Mouse (Mus musculus) hindbrain, postnatal 0 days (tissue): ENCODE results near the gene Itm2c. TPM values are rescaled to one million over a fixed set of nuclear protein-coding genes. Genes with fewer than 3 reads are reported as not detected.
A peak's percentile ranks its signal among the peaks of the same experiment; 100 is the strongest.

ENCODE experiments used
- ATAC-seq: fragments of 200-750 bp; cut with Nextera tagmentation; 2 replicates; pipeline ENCODE4 v1.8.0; 2017; ENCODE audit warnings: mild to moderate bottlenecking, moderate TSS enrichment, moderate library complexity
- DNase-seq: peaks from one replicate; pipeline ENCODE4 v3.0.0-alpha.2; 2015; ENCODE audit warnings: low spot score
- H3K27ac ChIP-seq: fragments of 300-500 bp; sonication (generic); 2 replicates; pipeline ENCODE4 v1.5.1; 2014; ENCODE audit warnings: mild to moderate bottlenecking
- H3K27me3 ChIP-seq: fragments of 300-500 bp; sonication (generic); 2 replicates; pipeline ENCODE4 v1.6.1; 2014; ENCODE audit warnings: low read length, mixed read lengths; ENCODE audit not compliant: insufficient read depth
- H3K36me3 ChIP-seq: fragments of 300-500 bp; sonication (generic); 2 replicates; pipeline ENCODE4 v1.6.1; 2014; ENCODE audit warnings: low read length, mixed read lengths; ENCODE audit not compliant: insufficient read depth
- H3K4me1 ChIP-seq: fragments of 300-500 bp; sonication (generic); 2 replicates; pipeline ENCODE4 v1.6.1; 2014; ENCODE audit warnings: antibody characterized with exemption, low read length, mixed read lengths; ENCODE audit not compliant: insufficient read depth
- H3K4me2 ChIP-seq: fragments of 300-500 bp; sonication (generic); 2 replicates; pipeline ENCODE4 v1.6.1; 2014; ENCODE audit warnings: low read depth, mild to moderate bottlenecking, low read length, moderate library complexity, mixed read lengths
- H3K4me3 ChIP-seq: fragments of 300-500 bp; sonication (generic); 2 replicates; pipeline ENCODE4 v1.5.1; 2014; ENCODE audit warnings: low read length
- H3K9ac ChIP-seq: fragments of 300-500 bp; sonication (generic); replicated peaks from 2 replicates; pipeline ENCODE4 v1.6.1; 2014; ENCODE audit warnings: mild to moderate bottlenecking, low read length, moderate library complexity, mixed read lengths
- H3K9me3 ChIP-seq: fragments of 300-500 bp; sonication (generic); 2 replicates; pipeline ENCODE4 v1.6.1; 2016; ENCODE audit warnings: low read length, mixed read lengths
- CTCF ChIP-seq: IDR thresholded peaks from 2 replicates; pipeline ENCODE4 v1.5.1; 2016; ENCODE audit warnings: antibody characterized with exemption, control low read depth, low read depth
- WGBS: fragments of 180-500 bp; shearing (Covaris S2); extraction: QIAGEN DNeasy Blood & Tissue Kit; methylation state at CpG from one replicate; pipeline ENCODE4 v1.1.7; 2014; 5-methylcytosine and 5-hydroxymethylcytosine counted together
- polyA plus RNA-seq: library from polyadenylated mRNA; unstranded; fragments of >200 nt; fragmentation: Nextera tagmentation; extraction: Ambion mirVana; gene quantifications from 2 replicates; pipeline ENCODE4 v1.2.1, GENCODE M21; 2015
- total RNA-seq: library from RNA; depleted of rRNA; stranded (reverse); fragments of >200 nt; gene quantifications from 2 replicates; pipeline ENCODE4 v1.2.3, GENCODE M21; 2014; rRNA removed

Itm2c gene
- total and polyA plus RNA-seq, 2 experiments from 2014 or later = 244 to 336 TPM

- no peaks in the 10 kb centered on the region for H3K9me3 ChIP-seq
- H3K27ac ChIP-seq = no peak overlapping the region
- no peaks in the 10 kb centered on the region for H3K36me3 ChIP-seq
- no peak for ATAC-seq
- H3K4me1 ChIP-seq = peaks cover 18% of the 10 kb centered on the region
- H3K27me3 ChIP-seq = no peaks in the 10 kb centered on the region
- WGBS = 88% methylated on average over 1 of the region's 1 CpGs
- DNase-seq = no peak
- no peak overlapping the region for H3K4me2 ChIP-seq
- no peak overlapping the region for H3K4me3 ChIP-seq
- no peak for TF ChIP-seq CTCF
- no peak overlapping the region for H3K9ac ChIP-seq
Observed at GRCm38 (mm10) chr1:85937323-85937722, 43.2 kb downstream of the Itm2c start.

- H3K9ac ChIP-seq = no peak overlapping the region
- 88% methylated on average over 8 of the region's 8 CpGs for WGBS
- H3K9me3 ChIP-seq = no peaks in the 10 kb centered on the region
- TF ChIP-seq CTCF = no peak
- no peaks in the 10 kb centered on the region for H3K4me1 ChIP-seq
- no peak overlapping the region for H3K4me3 ChIP-seq
- H3K27ac ChIP-seq = no peak overlapping the region
- H3K36me3 ChIP-seq = no peaks in the 10 kb centered on the region
- H3K4me2 ChIP-seq = no peak overlapping the region
- ATAC-seq (no peak), DNase-seq (no peak)
- no peaks in the 10 kb centered on the region for H3K27me3 ChIP-seq
Observed at GRCm38 (mm10) chr1:85942318-85942717, 48.2 kb downstream of the Itm2c start.

- no peak overlapping the region for H3K9ac ChIP-seq
- WGBS = 83% methylated on average over 2 of the region's 2 CpGs
Observed at GRCm38 (mm10) chr1:85949085-85949684, 55.1 kb downstream of the Itm2c start.

GRCm38 (mm10) chr1:85955150-85955549 lies 61.1 kb downstream of the Itm2c start:
- 76% methylated on average over 3 of the region's 3 CpGs for WGBS
- Histone ChIP-seq H3K4me2 (no peak overlapping the region), H3K27me3 (no peaks in the 10 kb centered on the region), H3K9ac (no peak overlapping the region), H3K36me3 (no peaks in the 10 kb centered on the region), H3K4me1 (peaks cover 11% of the 10 kb centered on the region; the same call in 1 of the 2 replicates), H3K27ac (no peak overlapping the region), H3K4me3 (no peak overlapping the region), H3K9me3 (no peaks in the 10 kb centered on the region)
- ATAC-seq = no peak
- DNase-seq = no peak
- TF ChIP-seq CTCF = no peak

More at GRCm38 (mm10) chr1:85949085-85949684, 55.1 kb downstream of the Itm2c start:
- no peaks in the 10 kb centered on the region for H3K9me3 ChIP-seq
- no peak overlapping the region for H3K27ac ChIP-seq
- no peaks in the 10 kb centered on the region for H3K36me3 ChIP-seq
- no peaks in the 10 kb centered on the region for H3K27me3 ChIP-seq
- no peak overlapping the region for H3K4me2 ChIP-seq
- TF ChIP-seq CTCF = no peak
- DNase-seq (no peak), ATAC-seq (no peak)
- no peaks in the 10 kb centered on the region for H3K4me1 ChIP-seq
- no peak overlapping the region for H3K4me3 ChIP-seq

- H3K27me3 ChIP-seq = no peaks in the 10 kb centered on the region
- H3K4me2 ChIP-seq = no peak overlapping the region
- 78% methylated on average over 5 of the region's 5 CpGs for whole genome bisulfite sequencing
- DNase-seq (no peak), ATAC-seq (0 out of 2 replicates have a peak, but pooled peaks have one; percentile 18)
- H3K36me3 ChIP-seq = no peaks in the 10 kb centered on the region
- no peak overlapping the region for H3K27ac ChIP-seq
- no peak overlapping the region for H3K9ac ChIP-seq
- no peak for TF ChIP-seq CTCF
- H3K4me1 ChIP-seq = peaks cover 11% of the 10 kb centered on the region; the same call in 1 of the 2 replicates
- H3K9me3 ChIP-seq = no peaks in the 10 kb centered on the region
- no peak overlapping the region for H3K4me3 ChIP-seq
Observed at GRCm38 (mm10) chr1:85957290-85957689, 63.2 kb downstream of the Itm2c start.

GRCm38 (mm10) chr1:85957942-85958619 lies 64.0 kb downstream of the Itm2c start:
- WGBS = 50% methylated on average over 9 of the region's 9 CpGs
- no peak overlapping the region for H3K4me3 ChIP-seq
- H3K27ac ChIP-seq = no peak overlapping the region
- no peak overlapping the region for H3K4me2 ChIP-seq
- H3K36me3 ChIP-seq = no peaks in the 10 kb centered on the region
- no peak for TF ChIP-seq CTCF
- peaks cover 11% of the 10 kb centered on the region; the same call in 1 of the 2 replicates for H3K4me1 ChIP-seq
- ATAC-seq (peak; percentile 24; the same call in 1 of the 2 replicates), DNase-seq (peak; percentile 12)
- H3K27me3 ChIP-seq = no peaks in the 10 kb centered on the region
- no peak overlapping the region for H3K9ac ChIP-seq
- no peaks in the 10 kb centered on the region for H3K9me3 ChIP-seq

Other genes starting within 250 kb of the Itm2c start
- 0.31 and 2.6 TPM in 2 replicates for gene Sp100, start 244.3 kb upstream of the Itm2c start, total RNA-seq
- 0.98 and 1.3 TPM in 2 replicates for gene Sp100, start 244.3 kb upstream of the Itm2c start, polyA plus RNA-seq
- gene A630001G21Rik, start 115.6 kb upstream of the Itm2c start, total RNA-seq = not detected in 2 replicates
- gene A630001G21Rik, start 115.6 kb upstream of the Itm2c start, polyA plus RNA-seq = 0.35 and 0.36 TPM in 2 replicates
- 141 and 153 TPM in 2 replicates for gene Cab39, start 100.8 kb upstream of the Itm2c start, total RNA-seq
- 39.9 and 41.6 TPM in 2 replicates for gene Cab39, start 100.8 kb upstream of the Itm2c start, polyA plus RNA-seq
- gene 4933407L21Rik, start 34.2 kb downstream of the Itm2c start, total RNA-seq = 11.8 and 18.8 TPM in 2 replicates
- 12.3 and 13.9 TPM in 2 replicates for gene 4933407L21Rik, start 34.2 kb downstream of the Itm2c start, polyA plus RNA-seq
- gene Gpr55, start 66.7 kb downstream of the Itm2c start, total RNA-seq = 0.21 TPM in 1 of 2 replicates, not detected in the other
- gene Gpr55, start 66.7 kb downstream of the Itm2c start, polyA plus RNA-seq = 0.14 and 0.15 TPM in 2 replicates
- gene Spata3, start 122.5 kb downstream of the Itm2c start, total RNA-seq = 1.2 TPM in 1 of 2 replicates, not detected in the other
- gene Spata3, start 122.5 kb downstream of the Itm2c start, polyA plus RNA-seq = 1.3 and 1.4 TPM in 2 replicates
- 46.4 and 63.9 TPM in 2 replicates for gene 2810459M11Rik, start 151.6 kb downstream of the Itm2c start, total RNA-seq
- 12.9 and 16.1 TPM in 2 replicates for gene 2810459M11Rik, start 151.6 kb downstream of the Itm2c start, polyA plus RNA-seq
- gene Psmd1, start 170.1 kb downstream of the Itm2c start, total RNA-seq = 74.0 and 127 TPM in 2 replicates
- gene Psmd1, start 170.1 kb downstream of the Itm2c start, polyA plus RNA-seq = 183 TPM in 2 replicates
- not detected in 2 replicates for gene Htr2b, start 217.7 kb downstream of the Itm2c start, total RNA-seq
- 0.24 and 0.44 TPM in 2 replicates for gene Htr2b, start 217.7 kb downstream of the Itm2c start, polyA plus RNA-seq
- 4.0 and 5.2 TPM in 2 replicates for gene Gm21972, start 239.4 kb downstream of the Itm2c start, total RNA-seq
- gene Gm21972, start 239.4 kb downstream of the Itm2c start, polyA plus RNA-seq = 0.29 TPM in 1 of 2 replicates, not detected in the other